Mouse (Mus musculus): ENCODE results near the gene Defb45. TPM values are rescaled to one million over a fixed set of nuclear protein-coding genes. Genes with fewer than 3 reads are reported as not detected.

Gene Defb45
- polyA plus RNA-seq (2015; fragmentation: Nextera tagmentation; extraction: Ambion mirVana): not detected in 2 replicates

DNA sequence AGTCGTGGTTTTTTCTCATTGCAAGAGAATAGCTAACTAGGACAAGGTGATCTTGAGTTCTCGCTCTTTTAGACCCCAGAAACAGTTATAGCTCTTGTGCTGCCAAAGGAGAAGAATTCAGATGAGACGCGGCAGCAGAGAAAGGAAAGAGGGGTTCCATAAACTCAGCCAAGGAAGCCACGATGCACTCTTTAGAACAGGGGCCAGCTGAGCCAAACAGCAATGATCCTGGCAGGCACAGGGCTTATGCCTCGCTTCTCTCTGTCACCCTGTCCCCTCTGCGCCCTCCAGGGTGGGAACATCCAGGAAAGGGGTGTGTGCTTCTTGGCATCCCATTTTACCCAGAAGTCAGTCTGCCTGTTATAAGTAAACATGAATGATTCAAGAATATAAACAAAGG, at the start of gene Defb45:
TSS of gene Defb45 (minus strand) at position 101 of the 400 bp plus-strand sequence.

DNA sequence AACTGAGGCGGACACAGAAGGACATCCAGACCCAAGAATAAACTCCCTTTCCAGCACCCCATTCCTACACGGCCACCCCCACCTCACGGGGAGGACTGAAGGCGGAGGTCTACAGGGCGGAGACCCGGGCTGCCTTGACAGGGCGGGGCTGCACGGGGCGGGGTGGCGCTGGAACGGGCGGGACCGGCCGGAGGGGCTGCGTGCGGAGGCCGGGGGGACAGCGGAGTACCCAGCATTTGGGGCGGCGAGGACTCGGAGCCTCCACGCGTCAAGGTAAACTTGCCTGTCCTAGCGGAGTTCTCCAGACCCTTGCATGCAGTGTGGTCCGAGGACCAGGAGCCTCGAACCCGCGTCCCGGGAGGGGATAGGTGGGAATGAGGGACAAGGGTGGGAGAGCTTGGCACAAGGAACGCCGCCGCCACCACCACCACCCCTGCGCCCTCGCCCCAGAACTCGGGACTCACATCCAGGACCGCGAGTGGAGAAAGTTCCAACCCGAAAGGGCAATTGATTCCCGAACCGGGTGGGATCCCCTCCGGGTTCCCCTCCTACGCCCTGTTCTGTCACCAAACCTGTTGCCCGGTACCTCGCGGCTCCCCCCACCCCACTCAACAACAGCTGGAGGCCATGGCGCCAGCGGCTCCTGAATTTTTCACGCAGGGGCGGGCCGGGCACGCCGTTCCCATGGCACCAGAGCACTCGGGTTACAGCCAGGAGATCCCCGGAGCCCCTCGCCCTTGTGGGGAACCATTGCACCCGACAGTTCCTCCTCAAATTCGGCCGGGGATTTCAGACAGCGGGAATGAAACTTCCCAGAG, 27.8 kb upstream of the Defb45 start, which contains the start of gene Rem1:
TSS of gene Rem1 (plus strand) at position 178 of the 818 bp plus-strand sequence.

DNA sequence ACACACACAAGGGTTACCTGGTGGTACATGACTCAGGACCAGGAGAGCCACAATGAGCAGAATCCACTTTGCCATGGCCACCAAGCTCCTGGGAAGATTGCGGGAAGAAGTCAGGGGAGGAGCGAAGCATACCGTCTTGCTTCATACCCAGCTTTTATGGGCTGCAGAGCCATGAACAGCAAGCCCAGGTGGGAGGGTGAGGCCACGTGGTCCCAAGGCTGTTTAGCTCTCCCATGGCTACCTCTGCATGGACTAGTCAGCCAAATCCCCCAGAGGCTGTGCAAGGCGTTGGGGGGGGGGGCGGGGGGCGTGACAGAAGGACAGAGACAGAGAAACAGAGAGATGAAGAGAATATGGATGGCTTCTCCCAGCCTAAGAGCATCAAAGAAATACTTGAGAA, 23.8 kb upstream of the Defb45 start, which contains the start of gene Defb25:
TSS of gene Defb25 (minus strand) at position 101 of the 400 bp plus-strand sequence.

DNA sequence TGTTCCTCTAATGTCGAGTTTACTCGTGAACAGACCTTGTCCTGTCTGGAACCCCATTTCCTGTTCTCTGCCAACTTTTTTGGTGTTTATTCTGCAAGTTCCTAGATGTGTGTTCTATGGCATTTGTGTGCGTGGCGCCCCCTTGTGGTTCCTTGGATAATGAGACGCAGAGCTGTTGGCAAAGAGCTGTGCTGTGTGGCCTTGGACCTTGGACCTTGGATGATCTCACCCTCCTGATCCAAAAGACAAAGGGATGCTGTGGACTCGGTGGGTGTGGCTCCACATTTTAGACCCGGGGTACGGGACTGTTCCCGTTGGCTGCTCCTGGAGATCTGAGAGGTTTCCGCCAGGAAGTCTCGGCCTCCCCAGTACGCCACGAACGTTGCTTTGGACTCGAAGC, 4.9 kb upstream of the Defb45 start, which contains the start of gene Defb36:
TSS of gene Defb36 (plus strand) at position 271 of the 400 bp plus-strand sequence.

DNA sequence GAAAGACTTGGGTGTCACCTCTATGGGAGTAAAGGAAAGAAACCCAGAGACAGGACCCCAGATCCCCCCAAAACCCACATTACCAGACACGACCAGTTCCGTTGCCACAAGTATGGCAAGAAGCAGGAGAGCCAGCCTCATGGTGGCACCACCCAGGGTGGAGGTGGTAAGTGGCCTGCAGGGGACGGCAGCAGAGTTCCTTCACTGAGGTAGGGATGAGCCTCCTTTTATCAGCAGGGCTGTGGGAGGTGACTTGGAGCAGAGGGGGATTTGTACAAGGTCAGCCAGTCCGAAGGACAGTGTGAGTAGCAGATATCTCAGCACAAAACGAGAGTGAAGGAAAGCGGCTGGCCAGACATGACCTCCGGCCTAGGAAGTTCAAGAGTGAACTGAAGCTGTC, 19.1 kb downstream of the Defb45 start, which contains the start of gene Defb19:
TSS of gene Defb19 (minus strand) at position 206 of the 400 bp plus-strand sequence.

DNA sequence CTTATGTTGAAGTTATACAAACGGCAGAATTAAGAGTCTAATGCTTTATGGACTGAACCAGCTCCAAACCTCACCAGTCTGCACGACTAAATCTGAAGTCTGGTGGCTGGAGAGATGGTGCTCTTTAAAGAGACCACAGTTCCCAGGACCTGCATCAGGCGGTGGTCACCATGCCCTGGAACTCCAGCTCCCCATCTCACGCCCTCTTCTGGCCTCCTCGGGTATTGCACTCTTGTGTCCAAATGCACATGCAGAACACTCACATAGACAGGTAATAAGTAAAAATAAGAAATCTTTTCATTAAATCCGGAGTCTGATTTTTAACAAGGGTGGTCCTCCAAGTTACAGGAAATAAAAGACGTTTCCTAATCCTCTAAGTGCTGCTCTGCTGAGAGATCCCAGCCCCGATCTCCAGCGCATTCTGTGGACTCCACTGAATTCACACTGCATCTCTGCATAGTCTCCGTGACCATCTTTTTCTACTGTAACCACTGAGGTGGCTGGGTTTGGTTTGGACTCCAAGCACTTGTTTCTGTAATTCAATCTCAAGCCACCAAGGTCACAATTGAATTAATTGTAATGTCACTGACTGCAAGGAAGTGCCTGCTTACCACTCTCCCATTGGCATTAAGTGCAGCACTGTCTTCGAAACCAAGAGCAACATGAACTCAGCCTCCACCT, 26.9 kb downstream of the Defb45 start, which contains the start of gene Defb21:
TSS of gene Defb21 (plus strand) at position 631 of the 681 bp plus-strand sequence.

DNA sequence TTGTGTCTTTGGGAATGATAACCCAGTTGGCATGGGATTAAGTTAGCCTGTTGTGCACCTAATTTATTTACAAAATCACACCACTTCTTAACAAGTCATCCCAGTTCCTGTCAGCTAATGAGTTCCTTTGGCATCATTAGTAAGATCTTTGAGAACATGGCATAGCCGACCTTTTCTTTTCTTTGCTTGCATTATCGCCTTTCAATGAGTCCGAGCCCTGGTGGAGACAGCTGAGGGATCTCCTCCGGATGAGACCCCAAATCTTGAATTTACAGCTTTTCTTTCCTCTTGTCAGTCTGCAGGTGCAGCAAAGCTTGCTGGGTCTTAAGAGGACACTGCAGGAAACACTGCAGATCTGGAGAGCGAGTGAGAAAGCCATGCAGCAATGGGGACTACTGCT, 30.2 kb downstream of the Defb45 start, which contains the start of gene Gm17416:
TSS of gene Gm17416 (plus strand) at position 301 of the 400 bp plus-strand sequence.

Other genes starting within 250 kb of the Defb45 start
- 7.9 and 13.9 TPM in 2 replicates for gene Nrsn2, start 222.8 kb downstream of the Defb45 start, polyA plus RNA-seq (2015; fragmentation: Nextera tagmentation; extraction: Ambion mirVana)
- gene Sox12, start 201.3 kb downstream of the Defb45 start, polyA plus RNA-seq (2015; fragmentation: Nextera tagmentation; extraction: Ambion mirVana): 6.8 and 6.9 TPM in 2 replicates
- gene Zcchc3, start 184.4 kb downstream of the Defb45 start, polyA plus RNA-seq (2015; fragmentation: Nextera tagmentation; extraction: Ambion mirVana): 16.3 and 19.2 TPM in 2 replicates
- 0.54 and 0.61 TPM in 2 replicates for gene 6820408C15Rik, start 183.8 kb downstream of the Defb45 start, polyA plus RNA-seq (2015; fragmentation: Nextera tagmentation; extraction: Ambion mirVana)
- not detected in 2 replicates for gene Defb23, start 134.8 kb downstream of the Defb45 start, polyA plus RNA-seq (2015; fragmentation: Nextera tagmentation; extraction: Ambion mirVana)
- gene Defb20, start 122.3 kb downstream of the Defb45 start, polyA plus RNA-seq (2015; fragmentation: Nextera tagmentation; extraction: Ambion mirVana): not detected in 2 replicates
- gene Defb22, start 109.3 kb downstream of the Defb45 start, polyA plus RNA-seq (2015; fragmentation: Nextera tagmentation; extraction: Ambion mirVana): not detected in 2 replicates
- not detected in 2 replicates for gene Defb26, start 87.7 kb downstream of the Defb45 start, polyA plus RNA-seq (2015; fragmentation: Nextera tagmentation; extraction: Ambion mirVana)
- gene Defb28, start 81.1 kb downstream of the Defb45 start, polyA plus RNA-seq (2015; fragmentation: Nextera tagmentation; extraction: Ambion mirVana): not detected in 2 replicates
- 0.41 TPM in 1 of 2 replicates, not detected in the other for gene Defb29, start 59.3 kb downstream of the Defb45 start, polyA plus RNA-seq (2015; fragmentation: Nextera tagmentation; extraction: Ambion mirVana)
- gene Gm17416, start 30.1 kb downstream of the Defb45 start, polyA plus RNA-seq (2015; fragmentation: Nextera tagmentation; extraction: Ambion mirVana): not detected in 2 replicates
- gene Defb21, start 26.7 kb downstream of the Defb45 start, polyA plus RNA-seq (2015; fragmentation: Nextera tagmentation; extraction: Ambion mirVana): not detected in 2 replicates
- 10.1 and 18.3 TPM in 2 replicates for gene Defb19, start 19.1 kb downstream of the Defb45 start, polyA plus RNA-seq (2015; fragmentation: Nextera tagmentation; extraction: Ambion mirVana)
- gene Defb36, start 4.9 kb upstream of the Defb45 start, polyA plus RNA-seq (2015; fragmentation: Nextera tagmentation; extraction: Ambion mirVana): 9.0 and 10.7 TPM in 2 replicates
- gene Defb25, start 23.7 kb upstream of the Defb45 start, polyA plus RNA-seq (2015; fragmentation: Nextera tagmentation; extraction: Ambion mirVana): 4.1 and 5.2 TPM in 2 replicates
- gene Rem1, start 27.6 kb upstream of the Defb45 start, polyA plus RNA-seq (2015; fragmentation: Nextera tagmentation; extraction: Ambion mirVana): 8.9 and 10.3 TPM in 2 replicates
- 141 and 183 TPM in 2 replicates for gene H13, start 70.1 kb upstream of the Defb45 start, polyA plus RNA-seq (2015; fragmentation: Nextera tagmentation; extraction: Ambion mirVana)
- 52.4 and 57.4 TPM in 2 replicates for gene Mcts2, start 87.6 kb upstream of the Defb45 start, polyA plus RNA-seq (2015; fragmentation: Nextera tagmentation; extraction: Ambion mirVana)
- 91.1 and 97.3 TPM in 2 replicates for gene Id1, start 136.9 kb upstream of the Defb45 start, polyA plus RNA-seq (2015; fragmentation: Nextera tagmentation; extraction: Ambion mirVana)
- gene Cox4i2, start 154.8 kb upstream of the Defb45 start, polyA plus RNA-seq (2015; fragmentation: Nextera tagmentation; extraction: Ambion mirVana): 10.2 and 12.2 TPM in 2 replicates
- 59.1 and 59.8 TPM in 2 replicates for gene Bcl2l1, start 232.3 kb upstream of the Defb45 start, polyA plus RNA-seq (2015; fragmentation: Nextera tagmentation; extraction: Ambion mirVana)
- gene Tpx2, start 248.6 kb upstream of the Defb45 start, polyA plus RNA-seq (2015; fragmentation: Nextera tagmentation; extraction: Ambion mirVana): 17.0 and 17.4 TPM in 2 replicates

All from adrenal gland, postnatal 0 days (tissue).